Mouse (Mus musculus) spleen, postnatal 0 days (tissue): ENCODE results near the gene Glb1. TPM values are rescaled to one million over a fixed set of nuclear protein-coding genes. Genes with fewer than 3 reads are reported as not detected.

Experiments
- polyA plus RNA-seq: library from polyadenylated mRNA; unstranded; fragments of >200 nt; fragmentation: Nextera tagmentation; extraction: Ambion mirVana; gene quantifications from 2 replicates; pipeline ENCODE4 v1.2.1, GENCODE M21; 2015

The Glb1 gene
- polyA plus RNA-seq: 12.1 and 16.7 TPM in 2 replicates

DNA sequence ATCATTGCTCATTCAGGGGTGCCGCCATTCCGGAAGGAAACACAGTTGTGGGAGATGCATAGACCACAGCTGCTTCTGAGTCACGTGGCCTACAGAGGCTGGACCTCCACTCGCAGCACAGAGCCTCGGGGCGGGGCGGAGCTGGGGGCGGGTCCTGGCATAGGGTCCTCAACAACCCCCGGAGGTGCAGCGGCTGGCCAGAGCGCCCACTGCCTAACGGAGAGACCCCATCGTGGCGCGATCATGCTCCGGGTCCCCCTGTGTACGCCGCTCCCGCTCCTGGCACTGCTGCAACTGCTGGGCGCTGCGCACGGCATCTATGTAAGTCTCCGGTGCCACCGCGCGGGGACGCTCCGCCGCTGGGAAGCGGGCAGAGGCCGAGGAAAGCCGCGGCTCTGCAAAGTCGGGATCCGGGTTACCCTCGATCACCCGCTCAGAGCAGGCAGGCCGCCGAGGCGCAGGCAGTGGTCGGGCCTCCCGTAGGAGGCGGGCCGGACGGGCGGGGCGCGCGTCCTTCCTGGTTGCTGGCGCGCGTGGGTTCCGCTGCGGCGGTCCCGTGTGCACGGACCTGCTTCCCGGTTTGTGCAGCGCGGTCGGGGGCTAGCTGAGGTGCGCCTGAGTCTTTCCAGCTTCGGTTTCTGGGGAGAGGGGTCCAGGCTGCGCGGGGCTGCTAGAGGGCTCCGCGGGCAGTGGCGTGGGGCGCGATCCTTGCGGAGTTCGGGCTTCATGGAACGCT lies at the start of gene Glb1, which contains the start of gene Tmppe:
Glb1 (plus strand) TSS at position 128 of the 736 bp plus-strand sequence.
Tmppe (plus strand) TSS at position 157 of the 736 bp plus-strand sequence.

DNA sequence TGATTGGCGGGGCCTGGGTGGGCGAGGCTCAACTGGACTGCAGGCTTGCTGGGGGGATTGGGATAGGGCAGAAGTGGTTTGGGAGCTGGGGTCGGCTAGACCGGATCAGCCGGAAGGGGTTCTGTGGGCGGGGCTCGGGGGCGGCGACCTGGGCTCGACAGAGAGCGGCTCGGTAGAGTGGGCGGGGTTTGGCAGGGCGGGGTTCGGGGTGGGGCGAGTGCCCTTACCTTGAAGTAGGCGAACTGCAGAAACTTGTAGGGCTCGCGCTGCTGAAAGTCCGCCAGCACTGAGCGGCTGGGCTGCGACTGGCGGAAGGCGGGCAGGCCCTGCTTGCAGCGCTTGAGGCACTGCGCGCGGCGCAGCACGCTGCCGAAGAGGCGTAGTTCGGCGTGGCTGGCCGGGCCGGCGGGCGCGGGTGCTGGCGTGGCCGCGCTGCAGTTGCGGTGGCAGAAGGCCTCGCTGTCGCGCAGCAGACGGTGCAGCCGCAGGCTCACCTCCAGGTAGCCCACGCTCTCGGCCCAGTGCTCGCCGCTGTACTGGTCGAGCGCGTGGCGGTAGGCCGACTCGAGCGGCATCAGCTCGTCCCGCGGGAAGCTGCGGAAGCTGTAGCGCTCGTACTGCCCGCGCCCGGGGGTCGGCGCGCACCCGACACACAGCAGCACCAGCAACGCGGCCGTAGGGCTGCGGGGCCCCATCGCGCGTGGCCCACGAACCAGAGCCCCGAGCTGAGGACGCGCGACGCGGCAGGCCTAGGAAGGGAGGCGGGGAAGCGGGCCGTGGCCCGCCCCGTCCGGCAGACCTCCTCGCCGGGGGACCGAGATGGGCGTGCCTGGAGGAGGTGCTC lies 10.7 kb upstream of the Glb1 start, which contains the start of gene Crtap:
Crtap (minus strand) TSS at position 771 of the 844 bp plus-strand sequence.

GRCm38 (mm10) chr9:114504816-114505215 lies 103.9 kb downstream of the Glb1 start, which contains the start of gene Ccr4:
Gene Ccr4 (minus strand): TSS chr9:114504916.

DNA sequence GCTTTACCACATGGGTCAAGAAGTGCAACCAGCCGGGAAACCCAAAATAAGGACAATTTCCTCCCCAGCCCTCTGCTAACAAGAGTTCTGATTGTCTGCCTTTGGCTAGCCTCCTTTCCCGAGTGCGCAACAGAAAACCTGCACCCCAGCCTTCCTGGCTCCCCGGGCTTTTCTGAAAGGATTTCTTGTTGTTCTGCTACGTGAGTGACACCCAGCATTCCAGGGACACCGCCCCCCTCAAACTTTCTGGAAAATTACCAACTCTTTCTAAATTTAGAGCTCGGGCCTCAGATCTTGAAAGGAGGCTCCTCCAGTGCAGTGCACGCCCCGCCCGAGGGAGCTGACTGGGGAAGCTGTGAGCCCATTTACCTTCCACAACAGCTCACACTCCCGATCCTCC lies 114.5 kb downstream of the Glb1 start, which contains the start of gene C130032M10Rik:
C130032M10Rik (plus strand) TSS at position 334 of the 400 bp plus-strand sequence.

Other genes with a start within 250 kb of the Glb1 start
- gene Bcl2a1c, start 70.9 kb upstream of the Glb1 start, polyA plus RNA-seq: 0.67 TPM in 1 of 2 replicates, not detected in the other
- gene Crtap, start 10.4 kb upstream of the Glb1 start, polyA plus RNA-seq: 42.6 and 51.6 TPM in 2 replicates
- 3.0 and 3.6 TPM in 2 replicates for gene Tmppe, start within 50 bp of the Glb1 start, polyA plus RNA-seq
- not detected in 2 replicates for gene Ccr4, start 103.8 kb downstream of the Glb1 start, polyA plus RNA-seq
- gene C130032M10Rik, start 114.6 kb downstream of the Glb1 start, polyA plus RNA-seq: 0.17 TPM in 1 of 2 replicates, not detected in the other
- gene Trim71, start 163.3 kb downstream of the Glb1 start, polyA plus RNA-seq: 0.02 and 0.07 TPM in 2 replicates
- gene Cnot10, start 239.1 kb downstream of the Glb1 start, polyA plus RNA-seq: 28.5 and 32.2 TPM in 2 replicates